Mouse (Mus musculus): ENCODE results near the gene Slc38a2. TPM values are rescaled to one million over a fixed set of nuclear protein-coding genes. Genes with fewer than 3 reads are reported as not detected.

The Slc38a2 gene
- polyA plus RNA-seq, 1 experiment: 13.9 TPM

- Histone ChIP-seq H3K27ac (ENCODE audit: insufficient read depth, low read depth, low read length) (no peak overlapping the region), H3K27me3 (ENCODE audit: control insufficient read depth, insufficient read depth, low read length) (no peaks in the 10 kb centered on the region), H3K4me3 (ENCODE audit: low read depth, low read length) (no peak overlapping the region), H3K4me1 (ENCODE audit: control insufficient read depth, insufficient read depth, insufficient read length, low read length) (no peaks in the 10 kb centered on the region), H3K36me3 (ENCODE audit: control insufficient read depth, insufficient read depth, low read length) (peaks cover 79% of the 10 kb centered on the region)
- 89% methylated on average over 15 of the region's 15 CpGs for WGBS
- TF ChIP-seq CTCF (IDR thresholded peaks at IDR 0.05; ENCODE audit: extremely low read depth, insufficient read length, insufficient replicate concordance, low read depth, low read length) (no peak), POLR2A (IDR thresholded peaks at IDR 0.05; ENCODE audit: low read depth, low read length) (no peak)
Measured at GRCm38 (mm10) chr15:96691381-96691780, 8.1 kb downstream of the Slc38a2 start.

GRCm38 (mm10) chr15:96690829-96691228 is 8.7 kb downstream of the Slc38a2 start:
- peaks cover 76% of the 10 kb centered on the region for H3K36me3 ChIP-seq (ENCODE audit: control insufficient read depth, insufficient read depth, low read length)
- no peak for TF ChIP-seq CTCF (IDR thresholded peaks at IDR 0.05; ENCODE audit: extremely low read depth, insufficient read length, insufficient replicate concordance, low read depth, low read length)
- TF ChIP-seq POLR2A (IDR thresholded peaks at IDR 0.05; ENCODE audit: low read depth, low read length): no peak
- WGBS: 82% methylated on average over 13 of the region's 13 CpGs
- H3K4me1 ChIP-seq (ENCODE audit: control insufficient read depth, insufficient read depth, insufficient read length, low read length): no peaks in the 10 kb centered on the region
- no peak overlapping the region for H3K4me3 ChIP-seq (ENCODE audit: low read depth, low read length)
- H3K27ac ChIP-seq (ENCODE audit: insufficient read depth, low read depth, low read length): no peak overlapping the region
- H3K27me3 ChIP-seq (ENCODE audit: control insufficient read depth, insufficient read depth, low read length): no peaks in the 10 kb centered on the region

GRCm38 (mm10) chr15:96689919-96690318 is 9.6 kb downstream of the Slc38a2 start:
- H3K4me1 ChIP-seq (ENCODE audit: control insufficient read depth, insufficient read depth, insufficient read length, low read length): 0 out of 2 replicates have a peak, but pooled peaks cover 4% of the 10 kb centered on the region
- peaks cover 69% of the 10 kb centered on the region for H3K36me3 ChIP-seq (ENCODE audit: control insufficient read depth, insufficient read depth, low read length)
- no peak overlapping the region for H3K4me3 ChIP-seq (ENCODE audit: low read depth, low read length)
- 86% methylated on average over 9 of the region's 9 CpGs for WGBS
- no peaks in the 10 kb centered on the region for H3K27me3 ChIP-seq (ENCODE audit: control insufficient read depth, insufficient read depth, low read length)
- TF ChIP-seq CTCF (IDR thresholded peaks at IDR 0.05; ENCODE audit: extremely low read depth, insufficient read length, insufficient replicate concordance, low read depth, low read length): no peak
- TF ChIP-seq POLR2A (IDR thresholded peaks at IDR 0.05; ENCODE audit: low read depth, low read length): no peak
- no peak overlapping the region for H3K27ac ChIP-seq (ENCODE audit: insufficient read depth, low read depth, low read length)

GRCm38 (mm10) chr15:96688784-96689318 is 10.7 kb downstream of the Slc38a2 start:
- WGBS: 80% methylated on average over 12 of the region's 12 CpGs
- TF ChIP-seq CTCF (IDR thresholded peaks at IDR 0.05; ENCODE audit: extremely low read depth, insufficient read length, insufficient replicate concordance, low read depth, low read length) (no peak), POLR2A (IDR thresholded peaks at IDR 0.05; ENCODE audit: low read depth, low read length) (no peak)
- peaks cover 58% of the 10 kb centered on the region for H3K36me3 ChIP-seq (ENCODE audit: control insufficient read depth, insufficient read depth, low read length)

GRCm38 (mm10) chr15:96688036-96688435 is 11.5 kb downstream of the Slc38a2 start:
- no peaks in the 10 kb centered on the region for H3K27me3 ChIP-seq (ENCODE audit: control insufficient read depth, insufficient read depth, low read length)
- 79% methylated on average over 6 of the region's 6 CpGs for WGBS
- peaks cover 50% of the 10 kb centered on the region for H3K36me3 ChIP-seq (ENCODE audit: control insufficient read depth, insufficient read depth, low read length)
- H3K4me1 ChIP-seq (ENCODE audit: control insufficient read depth, insufficient read depth, insufficient read length, low read length): 0 out of 2 replicates have a peak, but pooled peaks cover 4% of the 10 kb centered on the region
- no peak for TF ChIP-seq CTCF (IDR thresholded peaks at IDR 0.05; ENCODE audit: extremely low read depth, insufficient read length, insufficient replicate concordance, low read depth, low read length)
- no peak for TF ChIP-seq POLR2A (IDR thresholded peaks at IDR 0.05; ENCODE audit: low read depth, low read length)
- no peak overlapping the region for H3K27ac ChIP-seq (ENCODE audit: insufficient read depth, low read depth, low read length)
- no peak overlapping the region for H3K4me3 ChIP-seq (ENCODE audit: low read depth, low read length)

More at GRCm38 (mm10) chr15:96688784-96689318, 10.7 kb downstream of the Slc38a2 start:
- H3K27ac ChIP-seq (ENCODE audit: insufficient read depth, low read depth, low read length): no peak overlapping the region
- no peak overlapping the region for H3K4me3 ChIP-seq (ENCODE audit: low read depth, low read length)
- 0 out of 2 replicates have a peak, but pooled peaks cover 4% of the 10 kb centered on the region for H3K4me1 ChIP-seq (ENCODE audit: control insufficient read depth, insufficient read depth, insufficient read length, low read length)
- H3K27me3 ChIP-seq (ENCODE audit: control insufficient read depth, insufficient read depth, low read length): no peaks in the 10 kb centered on the region

GRCm38 (mm10) chr15:96687366-96687765 is 12.2 kb downstream of the Slc38a2 start:
- no peak overlapping the region for H3K4me3 ChIP-seq (ENCODE audit: low read depth, low read length)
- H3K27ac ChIP-seq (ENCODE audit: insufficient read depth, low read depth, low read length): no peak overlapping the region
- TF ChIP-seq CTCF (IDR thresholded peaks at IDR 0.05; ENCODE audit: extremely low read depth, insufficient read length, insufficient replicate concordance, low read depth, low read length) (no peak), POLR2A (IDR thresholded peaks at IDR 0.05; ENCODE audit: low read depth, low read length) (no peak)
- H3K36me3 ChIP-seq (ENCODE audit: control insufficient read depth, insufficient read depth, low read length): peaks cover 43% of the 10 kb centered on the region
- H3K27me3 ChIP-seq (ENCODE audit: control insufficient read depth, insufficient read depth, low read length): no peaks in the 10 kb centered on the region
- WGBS: 22% methylated on average over 1 of the region's 1 CpGs
- H3K4me1 ChIP-seq (ENCODE audit: control insufficient read depth, insufficient read depth, insufficient read length, low read length): 0 out of 2 replicates have a peak, but pooled peaks cover 4% of the 10 kb centered on the region

GRCm38 (mm10) chr15:96686201-96687159 is 13.1 kb downstream of the Slc38a2 start:
- 82% methylated on average over 9 of the region's 9 CpGs for WGBS

More at GRCm38 (mm10) chr15:96686201-96687159, 13.1 kb downstream of the Slc38a2 start:
- TF ChIP-seq CTCF (IDR thresholded peaks at IDR 0.05; ENCODE audit: extremely low read depth, insufficient read length, insufficient replicate concordance, low read depth, low read length): no peak
- TF ChIP-seq POLR2A (IDR thresholded peaks at IDR 0.05; ENCODE audit: low read depth, low read length): no peak
- Histone ChIP-seq H3K36me3 (ENCODE audit: control insufficient read depth, insufficient read depth, low read length) (peaks cover 35% of the 10 kb centered on the region), H3K27me3 (ENCODE audit: control insufficient read depth, insufficient read depth, low read length) (no peaks in the 10 kb centered on the region), H3K4me1 (ENCODE audit: control insufficient read depth, insufficient read depth, insufficient read length, low read length) (0 out of 2 replicates have a peak, but pooled peaks cover 4% of the 10 kb centered on the region), H3K27ac (ENCODE audit: insufficient read depth, low read depth, low read length) (no peak overlapping the region), H3K4me3 (ENCODE audit: low read depth, low read length) (no peak overlapping the region)

All from small intestine, adult 2 months (tissue).